ENCODE assay signal across 18 mouse cellular contexts in genomic region chr15:81336466-81336865, GRCm38 (mm10). TPM values are rescaled to one million over a fixed set of nuclear protein-coding genes. Genes with fewer than 3 reads are reported as not detected.
DNase-seq lines count a peak whose midpoint lies in the region; ATAC-seq lines count a peak whose summit lies in the region.
"Had no signal": no experiment of that assay in that cellular context is flagged by ENCODE, and none has a peak within 500 bp of the region (broad histone marks: within the 10 kb centered on the region; RNA-seq: fewer than 3 reads in every experiment).

No protein-coding gene starts in this region.

- H3K27ac ChIP-seq in forebrain, embryonic 16.5 days (ENCODE audit: low read length), result peak overlapping the region; percentile 48; the same call in 1 of the 2 replicates
- no peak overlapping the region for H3K27ac ChIP-seq in forebrain, embryonic 14.5 days (ENCODE audit: low read depth, low read length)
- no peak overlapping the region for H3K27ac ChIP-seq in hindbrain, embryonic 12.5 days
- H3K27ac ChIP-seq: limb, embryonic 15.5 days; midbrain, embryonic 15.5 days had no signal

- H3K4me1 ChIP-seq in forebrain, embryonic 16.5 days (replicated peaks; ENCODE audit: control insufficient read depth, insufficient read depth, low read length), result no peaks in the 10 kb centered on the region
- H3K4me1 ChIP-seq in forebrain, embryonic 14.5 days (ENCODE audit: control insufficient read depth, insufficient read depth, low read length), result no peaks in the 10 kb centered on the region
- no peaks in the 10 kb centered on the region for H3K4me1 ChIP-seq in hindbrain, embryonic 12.5 days
- H3K4me1 ChIP-seq: limb, embryonic 15.5 days; midbrain, embryonic 15.5 days had no signal

- WGBS in forebrain, embryonic 16.5 days, result 76% methylated on average over 5 of the region's 5 CpGs
- WGBS in forebrain, embryonic 14.5 days, result 87% methylated on average over 5 of the region's 5 CpGs
- 95% methylated on average over 5 of the region's 5 CpGs for WGBS in hindbrain, embryonic 12.5 days

- H3K4me2 ChIP-seq in forebrain, embryonic 16.5 days (ENCODE audit: low read length), result no peak overlapping the region
- H3K4me2 ChIP-seq in forebrain, embryonic 14.5 days (ENCODE audit: low read length), result no peak overlapping the region
- no peak overlapping the region for H3K4me2 ChIP-seq in hindbrain, embryonic 12.5 days (replicated peaks)
- H3K4me2 ChIP-seq: limb, embryonic 15.5 days; midbrain, embryonic 15.5 days had no signal

- no peak overlapping the region for H3K4me3 ChIP-seq in forebrain, embryonic 16.5 days (replicated peaks; ENCODE audit: low read length)
- no peak overlapping the region for H3K4me3 ChIP-seq in forebrain, embryonic 14.5 days (ENCODE audit: low read depth, low read length)
- H3K4me3 ChIP-seq in hindbrain, embryonic 12.5 days, result no peak overlapping the region
- H3K4me3 ChIP-seq: limb, embryonic 15.5 days; megakaryocyte, embryonic 14.5 days; midbrain, embryonic 15.5 days had no signal

- no peaks in the 10 kb centered on the region for H3K9me3 ChIP-seq in forebrain, embryonic 16.5 days (ENCODE audit: control insufficient read depth, low read length)
- H3K9me3 ChIP-seq in forebrain, embryonic 14.5 days (replicated peaks; ENCODE audit: control insufficient read depth, low read length), result no peaks in the 10 kb centered on the region
- no peaks in the 10 kb centered on the region for H3K9me3 ChIP-seq in hindbrain, embryonic 12.5 days (replicated peaks)
- H3K9me3 ChIP-seq: limb, embryonic 15.5 days; megakaryocyte, embryonic 14.5 days; midbrain, embryonic 15.5 days had no signal

- no peak overlapping the region for H3K9ac ChIP-seq in forebrain, embryonic 16.5 days (replicated peaks; ENCODE audit: low read depth, low read length)
- no peak overlapping the region for H3K9ac ChIP-seq in forebrain, embryonic 14.5 days (ENCODE audit: low read length)
- H3K9ac ChIP-seq in hindbrain, embryonic 12.5 days, result no peak overlapping the region
- H3K9ac ChIP-seq: limb, embryonic 15.5 days; midbrain, embryonic 15.5 days had no signal

- H3K27me3 ChIP-seq in forebrain, embryonic 16.5 days (replicated peaks; ENCODE audit: control insufficient read depth, insufficient read depth, low read length), result no peaks in the 10 kb centered on the region
- no peaks in the 10 kb centered on the region for H3K27me3 ChIP-seq in forebrain, embryonic 14.5 days (replicated peaks; ENCODE audit: control insufficient read depth, insufficient read depth, low read length)
- no peaks in the 10 kb centered on the region for H3K27me3 ChIP-seq in hindbrain, embryonic 12.5 days
- H3K27me3 ChIP-seq: CH12.LX; limb, embryonic 15.5 days; megakaryocyte, embryonic 14.5 days; midbrain, embryonic 15.5 days had no signal

- DNase-seq in forebrain, embryonic 14.5 days (ENCODE audit: low spot score), result no peak
- DNase-seq in left cerebral cortex, adult 18-20 months (ENCODE audit: low spot score in 2 of 2), result peak; percentile 21 to 28
- no peak for DNase-seq in left cerebral cortex, adult 11 months (ENCODE audit: low spot score)
- peak; percentile 57 to 58 for DNase-seq in cerebellum, adult 18-20 months
- peak; percentile 48 to 57 for DNase-seq in cerebellum, postnatal 36 days
- no peak for DNase-seq in urinary bladder, postnatal 14 days (ENCODE audit: low spot score)
- DNase-seq: adrenal gland, postnatal 14 days; heart, postnatal 4 days; kidney, adult 2 months; kidney, postnatal 14 days; lung, postnatal 14 days; thymus, postnatal 25 days had no signal

- H3K36me3 ChIP-seq in forebrain, embryonic 16.5 days (ENCODE audit: control insufficient read depth, insufficient read depth), result peaks cover 8% of the 10 kb centered on the region; the same call in 1 of the 2 replicates
- peaks cover 62% of the 10 kb centered on the region for H3K36me3 ChIP-seq in forebrain, embryonic 14.5 days (ENCODE audit: control insufficient read depth, insufficient read depth, low read length)
- H3K36me3 ChIP-seq in hindbrain, embryonic 12.5 days, result peaks cover 59% of the 10 kb centered on the region

- no peak; the same call in 1 of the 2 replicates for ATAC-seq in forebrain, embryonic 16.5 days
- no peak for ATAC-seq in forebrain, embryonic 14.5 days
- no peak for ATAC-seq in hindbrain, embryonic 12.5 days (ENCODE audit: low FRiP score)
- ATAC-seq: midbrain, embryonic 15.5 days had no signal

RNA-seq across cellular contexts. Expression of gene Slc25a17, which starts 24.1 kb away (rescaled TPM):
- polyA plus RNA-seq in forebrain, embryonic 16.5 days (2015; fragmentation: Nextera tagmentation; extraction: Ambion mirVana), result 132 and 144 TPM in 2 replicates
- polyA plus RNA-seq in forebrain, embryonic 14.5 days (2014; fragmentation: Nextera tagmentation; extraction: Ambion mirVana), result 152 and 153 TPM in 2 replicates
- total RNA-seq in left cerebral cortex, adult 18-20 months (2021), result 10 to 100 TPM; 34.5 to 39.7 TPM
- polyA plus RNA-seq in hindbrain, embryonic 12.5 days (2016; fragmentation: Nextera tagmentation; extraction: Ambion mirVana), result 106 and 111 TPM in 2 replicates

Comparison
In these comparisons a context has a peak if more than half of its experiments do, and no peak if none do; other contexts are left out.
1. DNase-seq: peak in left cerebral cortex, adult 18-20 months (2 of 2), cerebellum, adult 18-20 months (2 of 2) and cerebellum, postnatal 36 days (2 of 2); none in forebrain, embryonic 14.5 days (single experiment), left cerebral cortex, adult 11 months (single experiment) and urinary bladder, postnatal 14 days (single experiment).